Mouse (Mus musculus): ENCODE data around the gene Mt2. TPM values are rescaled to one million over a fixed set of nuclear protein-coding genes. Genes with fewer than 3 reads are reported as not detected.
A peak's percentile ranks its signal among the peaks of the same experiment; 100 is the strongest.

The Mt2 gene
- polyA plus RNA-seq, 1 experiment from 2014 or later: 155 TPM

- no peaks in the 10 kb centered on the region for H3K36me3 ChIP-seq (ENCODE audit: control insufficient read depth, insufficient read depth, low read length)
- no peak overlapping the region for H3K27ac ChIP-seq (ENCODE audit: low read depth)
- H3K27me3 ChIP-seq (replicated peaks; ENCODE audit: control insufficient read depth, insufficient read depth, low read length): peaks cover 88% of the 10 kb centered on the region
- no peak overlapping the region for H3K9ac ChIP-seq (ENCODE audit: low read length)
- H3K4me2 ChIP-seq (ENCODE audit: low read length): no peak overlapping the region
- no peaks in the 10 kb centered on the region for H3K9me3 ChIP-seq (ENCODE audit: control insufficient read depth, low read length)
- no peak overlapping the region for H3K4me3 ChIP-seq (ENCODE audit: low read depth, low read length)
- DNase-seq (ENCODE audit: low spot score): no peak
- ATAC-seq (replicated peaks; ENCODE audit: low FRiP score, low TSS enrichment, low read depth): no peak
- no peaks in the 10 kb centered on the region; the same call in 1 of the 2 replicates for H3K4me1 ChIP-seq (replicated peaks; ENCODE audit: control insufficient read depth, insufficient read depth, low read length)
- 69% methylated on average over 7 of the region's 7 CpGs for WGBS
These were observed 5.4 kb downstream of the Mt2 start for GRCm38 (mm10) chr8:94177716-94178390.

GRCm38 (mm10) chr8:94178857-94179712 lies 6.6 kb downstream of the Mt2 start, which contains the start of gene Mt1:
Gene Mt1, plus strand, starts transcription at chr8:94179082.
- Histone ChIP-seq H3K4me1 (replicated peaks; ENCODE audit: control insufficient read depth, insufficient read depth, low read length) (no peaks in the 10 kb centered on the region), H3K27ac (ENCODE audit: low read depth) (no peak within 1 kb of the TSS), H3K27me3 (replicated peaks; ENCODE audit: control insufficient read depth, insufficient read depth, low read length) (peaks cover 88% of the 10 kb centered on the region), H3K9ac (ENCODE audit: low read length) (peak within 1 kb of the TSS; percentile 41), H3K36me3 (ENCODE audit: control insufficient read depth, insufficient read depth, low read length) (no peaks in the 10 kb centered on the region), H3K9me3 (ENCODE audit: control insufficient read depth, low read length) (no peaks in the 10 kb centered on the region), H3K4me3 (ENCODE audit: low read depth, low read length) (peak within 1 kb of the TSS; percentile 48), H3K4me2 (ENCODE audit: low read length) (peak within 1 kb of the TSS; percentile 64)
- peak; percentile 89 for ATAC-seq (replicated peaks; ENCODE audit: low FRiP score, low TSS enrichment, low read depth)
- peak; percentile 91 for DNase-seq (ENCODE audit: low spot score)
- WGBS: under 1% methylated on average over 50 of the region's 50 CpGs

- peak overlapping the region; percentile 41 for H3K9ac ChIP-seq (ENCODE audit: low read length)
- 8% methylated on average over 25 of the region's 25 CpGs for WGBS
- peak overlapping the region; percentile 64 for H3K4me2 ChIP-seq (ENCODE audit: low read length)
- H3K27me3 ChIP-seq (replicated peaks; ENCODE audit: control insufficient read depth, insufficient read depth, low read length): peaks cover 87% of the 10 kb centered on the region
- ATAC-seq (replicated peaks; ENCODE audit: low FRiP score, low TSS enrichment, low read depth) (no peak), DNase-seq (ENCODE audit: low spot score) (peak; percentile 70)
- no peaks in the 10 kb centered on the region for H3K9me3 ChIP-seq (ENCODE audit: control insufficient read depth, low read length)
- H3K4me3 ChIP-seq (ENCODE audit: low read depth, low read length): peak overlapping the region; percentile 48
- no peaks in the 10 kb centered on the region for H3K36me3 ChIP-seq (ENCODE audit: control insufficient read depth, insufficient read depth, low read length)
- no peak overlapping the region for H3K27ac ChIP-seq (ENCODE audit: low read depth)
- H3K4me1 ChIP-seq (replicated peaks; ENCODE audit: control insufficient read depth, insufficient read depth, low read length): no peaks in the 10 kb centered on the region
These were observed 7.5 kb downstream of the Mt2 start for GRCm38 (mm10) chr8:94179713-94180560.

DNA sequence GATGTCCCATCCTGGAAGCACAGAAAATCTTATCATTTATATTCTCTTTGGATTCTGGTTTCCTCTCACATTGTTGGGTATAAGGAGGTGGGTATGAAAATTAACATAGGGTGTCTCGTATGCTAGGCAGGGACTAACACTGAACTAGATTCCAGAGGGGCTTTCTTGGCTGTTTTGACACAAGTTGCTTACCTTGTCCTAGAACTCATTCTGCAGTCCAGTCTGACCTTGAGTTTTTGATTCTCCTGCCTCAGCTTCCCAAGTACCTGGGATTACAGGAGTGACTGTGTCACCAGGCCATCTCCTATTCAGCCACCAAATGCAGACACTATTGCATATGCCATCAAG lies 8.1 kb downstream of the Mt2 start:
- Histone ChIP-seq H3K4me3 (ENCODE audit: low read depth, low read length) (peak overlapping the region; percentile 48; the same call in 1 of the 2 replicates), H3K27ac (ENCODE audit: low read depth) (no peak overlapping the region), H3K27me3 (replicated peaks; ENCODE audit: control insufficient read depth, insufficient read depth, low read length) (peaks cover 85% of the 10 kb centered on the region), H3K36me3 (ENCODE audit: control insufficient read depth, insufficient read depth, low read length) (no peaks in the 10 kb centered on the region), H3K9me3 (ENCODE audit: control insufficient read depth, low read length) (no peaks in the 10 kb centered on the region), H3K9ac (ENCODE audit: low read length) (no peak overlapping the region), H3K4me2 (ENCODE audit: low read length) (peak overlapping the region; percentile 64; the same call in 1 of the 2 replicates), H3K4me1 (replicated peaks; ENCODE audit: control insufficient read depth, insufficient read depth, low read length) (no peaks in the 10 kb centered on the region)
- DNase-seq (ENCODE audit: low spot score) (no peak), ATAC-seq (replicated peaks; ENCODE audit: low FRiP score, low TSS enrichment, low read depth) (no peak)
- WGBS: 78% methylated on average over 1 of the region's 1 CpGs

- no peak for DNase-seq (ENCODE audit: low spot score)
- ATAC-seq (replicated peaks; ENCODE audit: low FRiP score, low TSS enrichment, low read depth): no peak
- Histone ChIP-seq H3K27me3 (replicated peaks; ENCODE audit: control insufficient read depth, insufficient read depth, low read length) (peaks cover 86% of the 10 kb centered on the region), H3K4me3 (ENCODE audit: low read depth, low read length) (no peak overlapping the region), H3K9ac (ENCODE audit: low read length) (no peak overlapping the region), H3K27ac (ENCODE audit: low read depth) (no peak overlapping the region), H3K36me3 (ENCODE audit: control insufficient read depth, insufficient read depth, low read length) (no peaks in the 10 kb centered on the region), H3K9me3 (ENCODE audit: control insufficient read depth, low read length) (no peaks in the 10 kb centered on the region), H3K4me1 (replicated peaks; ENCODE audit: control insufficient read depth, insufficient read depth, low read length) (no peaks in the 10 kb centered on the region), H3K4me2 (ENCODE audit: low read length) (peak overlapping the region; percentile 46)
- 67% methylated on average over 13 of the region's 13 CpGs for WGBS
These were observed 9.8 kb downstream of the Mt2 start for GRCm38 (mm10) chr8:94182055-94182929.

GRCm38 (mm10) chr8:94183117-94183516 lies 10.7 kb downstream of the Mt2 start:
- peak; percentile 88 for DNase-seq (ENCODE audit: low spot score)
- H3K27me3 ChIP-seq (replicated peaks; ENCODE audit: control insufficient read depth, insufficient read depth, low read length): peaks cover 87% of the 10 kb centered on the region
- peak; percentile 60 for ATAC-seq (replicated peaks; ENCODE audit: low FRiP score, low TSS enrichment, low read depth)
- H3K9ac ChIP-seq (ENCODE audit: low read length): no peak overlapping the region
- no peaks in the 10 kb centered on the region for H3K36me3 ChIP-seq (ENCODE audit: control insufficient read depth, insufficient read depth, low read length)
- H3K27ac ChIP-seq (ENCODE audit: low read depth): no peak overlapping the region
- no peaks in the 10 kb centered on the region for H3K9me3 ChIP-seq (ENCODE audit: control insufficient read depth, low read length)
- peak overlapping the region; percentile 26 for H3K4me3 ChIP-seq (ENCODE audit: low read depth, low read length)
- peak overlapping the region; percentile 46 for H3K4me2 ChIP-seq (ENCODE audit: low read length)
- H3K4me1 ChIP-seq (replicated peaks; ENCODE audit: control insufficient read depth, insufficient read depth, low read length): no peaks in the 10 kb centered on the region
- 0% methylated on average over 16 of the region's 16 CpGs for WGBS

DNA sequence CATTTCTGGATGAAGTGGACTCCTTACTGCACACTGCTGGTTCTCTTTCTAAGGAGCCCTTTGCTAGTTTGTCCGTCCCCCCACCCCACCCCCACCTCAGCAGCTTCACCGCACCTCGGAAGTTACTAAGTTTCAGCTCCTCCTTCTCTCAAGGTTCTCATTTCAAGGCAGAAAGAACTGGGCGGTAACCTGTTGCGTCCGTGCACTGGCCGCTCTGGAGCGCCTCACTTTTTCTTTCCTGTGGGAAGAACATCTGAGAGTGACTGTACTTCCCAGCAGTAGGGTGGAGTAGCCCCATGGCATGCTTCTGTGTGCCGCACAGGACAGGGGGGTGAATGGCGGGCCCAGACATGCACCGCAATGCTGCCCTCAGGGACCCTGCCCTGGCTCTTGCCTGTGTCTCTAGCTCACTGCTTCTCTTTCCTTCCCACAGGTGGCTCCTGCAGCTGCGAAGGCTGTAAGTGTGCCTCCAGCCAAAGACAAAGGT lies 11.9 kb downstream of the Mt2 start:
- H3K9me3 ChIP-seq (ENCODE audit: control insufficient read depth, low read length): no peaks in the 10 kb centered on the region
- DNase-seq (ENCODE audit: low spot score) (no peak), ATAC-seq (replicated peaks; ENCODE audit: low FRiP score, low TSS enrichment, low read depth) (no peak)
- H3K4me3 ChIP-seq (ENCODE audit: low read depth, low read length): no peak overlapping the region
- no peaks in the 10 kb centered on the region for H3K4me1 ChIP-seq (replicated peaks; ENCODE audit: control insufficient read depth, insufficient read depth, low read length)
- peaks cover 77% of the 10 kb centered on the region for H3K27me3 ChIP-seq (replicated peaks; ENCODE audit: control insufficient read depth, insufficient read depth, low read length)
- no peak overlapping the region for H3K27ac ChIP-seq (ENCODE audit: low read depth)
- no peak overlapping the region for H3K9ac ChIP-seq (ENCODE audit: low read length)
- 33% methylated on average over 12 of the region's 12 CpGs for WGBS
- H3K4me2 ChIP-seq (ENCODE audit: low read length): no peak overlapping the region
- no peaks in the 10 kb centered on the region for H3K36me3 ChIP-seq (ENCODE audit: control insufficient read depth, insufficient read depth, low read length)
